Mouse (Mus musculus): ENCODE data around the gene Gm20388.

- TF ChIP-seq CTCF (IDR thresholded peaks at IDR 0.05; ENCODE audit: low read depth, low read length) = no peak
- TF ChIP-seq TAL1 (conservative IDR thresholded peaks at IDR 0.05; ENCODE audit: low read depth, low read length) = no peak
- TF ChIP-seq GATA1 (IDR thresholded peaks at IDR 0.05; ENCODE audit: borderline replicate concordance, low read length) = no peak
Observed at GRCm38 (mm10) chr8:123651390-123652098, 3740.9 kb downstream of the Gm20388 start.

Data from G1E (cell line).